Mouse (Mus musculus) liver, embryonic 12.5 days (tissue): ENCODE data around the gene Lhx8. TPM values are rescaled to one million over a fixed set of nuclear protein-coding genes. Genes with fewer than 3 reads are reported as not detected.

Experiments
- ATAC-seq: fragments of 200-750 bp; cut with Nextera tagmentation; 2 replicates; pipeline ENCODE4 v1.8.0; 2017; ENCODE audit warnings: moderate number of reproducible peaks, mild to moderate bottlenecking, moderate library complexity
- H3K27ac ChIP-seq: fragments of 300-500 bp; sonication (generic); 2 replicates; pipeline ENCODE4 v1.5.1; 2016; ENCODE audit warnings: mild to moderate bottlenecking
- H3K27me3 ChIP-seq: fragments of 300-500 bp; sonication (generic); replicated peaks from 2 replicates; pipeline ENCODE4 v1.6.1; 2016; ENCODE audit warnings: mild to moderate bottlenecking, moderate library complexity
- H3K36me3 ChIP-seq: fragments of 300-500 bp; sonication (generic); 2 replicates; pipeline ENCODE4 v1.6.1; 2016; ENCODE audit warnings: mild to moderate bottlenecking, moderate library complexity
- H3K4me1 ChIP-seq: fragments of 300-500 bp; sonication (generic); 2 replicates; pipeline ENCODE4 v1.6.1; 2016
- H3K4me2 ChIP-seq: fragments of 300-500 bp; sonication (generic); 2 replicates; pipeline ENCODE4 v1.6.1; 2016; ENCODE audit warnings: mild to moderate bottlenecking, moderate library complexity
- H3K4me3 ChIP-seq: fragments of 300-500 bp; sonication (generic); 2 replicates; pipeline ENCODE4 v1.5.1; 2016; ENCODE audit warnings: mild to moderate bottlenecking, moderate library complexity
- H3K9ac ChIP-seq: fragments of 300-500 bp; sonication (generic); 2 replicates; pipeline ENCODE4 v1.6.1; 2016; ENCODE audit warnings: mild to moderate bottlenecking, moderate library complexity
- H3K9me3 ChIP-seq: fragments of 300-500 bp; sonication (generic); replicated peaks from 2 replicates; pipeline ENCODE4 v1.6.1; 2016; ENCODE audit warnings: mild to moderate bottlenecking, moderate library complexity
- WGBS: fragments of 180-500 bp; shearing (Covaris S2); methylation state at CpG from one replicate; pipeline ENCODE4 v1.1.7; 2016; ENCODE audit not compliant: insufficient replicate concordance; 5-methylcytosine and 5-hydroxymethylcytosine counted together
- polyA plus RNA-seq: library from polyadenylated mRNA; unstranded; fragments of >200 nt; fragmentation: Nextera tagmentation; extraction: Ambion mirVana; gene quantifications from 2 replicates; pipeline ENCODE4 v1.2.1, GENCODE M21; 2016

The Lhx8 gene
- polyA plus RNA-seq, 1 experiment from 2014 or later: not detected

DNA sequence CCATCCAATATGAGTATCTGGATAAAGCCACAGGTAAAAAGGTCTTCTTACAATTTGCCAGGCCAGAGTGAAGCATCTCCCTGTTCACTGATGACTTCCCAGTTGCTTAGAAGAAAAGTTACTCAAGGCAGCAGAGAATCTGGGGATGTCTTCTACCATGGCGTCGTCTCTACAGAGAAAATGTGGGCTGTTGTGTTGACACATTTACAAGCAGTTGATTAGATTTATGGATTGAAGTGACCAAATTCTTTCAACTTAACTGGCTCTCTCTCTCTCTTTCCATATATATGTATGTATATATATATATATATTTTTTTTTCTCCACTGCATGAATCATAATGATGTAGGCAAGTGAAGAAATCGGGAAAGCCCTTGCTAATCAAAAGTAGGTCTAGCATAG lies 55.8 kb downstream of the Lhx8 start:
- no peak overlapping the region for H3K4me2 ChIP-seq
- ATAC-seq: no peak
- peaks cover 19% of the 10 kb centered on the region; the same call in 1 of the 2 replicates for H3K27me3 ChIP-seq
- no peak overlapping the region for H3K9ac ChIP-seq
- no peaks in the 10 kb centered on the region for H3K36me3 ChIP-seq
- no peak overlapping the region for H3K4me3 ChIP-seq
- H3K4me1 ChIP-seq: no peaks in the 10 kb centered on the region
- WGBS: 66% methylated on average over 3 of the region's 3 CpGs
- no peaks in the 10 kb centered on the region for H3K9me3 ChIP-seq
- H3K27ac ChIP-seq: no peak overlapping the region

DNA sequence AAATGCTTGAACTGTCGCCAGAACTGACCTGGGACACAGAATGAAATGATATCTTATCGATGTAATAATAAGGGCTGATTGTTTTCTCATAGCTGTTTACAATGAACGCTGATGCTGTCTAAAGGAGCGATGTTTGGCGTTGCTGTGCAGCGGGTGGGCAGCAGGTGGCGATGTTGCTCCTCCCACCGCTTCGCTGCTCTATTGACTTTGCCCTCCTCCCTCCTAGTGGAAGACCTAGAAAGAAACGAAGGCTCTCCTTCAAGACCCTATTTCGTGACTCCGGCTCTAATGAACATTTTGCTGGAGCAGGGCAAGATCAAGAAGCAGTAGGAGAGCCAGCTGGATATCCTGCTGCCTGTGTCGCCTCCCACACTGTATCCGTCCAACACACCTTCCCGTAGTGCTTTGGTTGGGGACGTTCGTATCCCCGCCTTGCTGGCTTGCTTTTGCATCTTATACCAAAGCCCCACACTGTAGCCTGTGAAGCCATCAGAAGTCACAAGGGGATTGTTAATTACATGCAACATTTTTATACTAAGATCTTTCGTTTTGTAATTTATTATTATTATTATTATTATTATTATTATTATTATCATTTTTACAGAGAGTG lies 60.6 kb downstream of the Lhx8 start:
- Histone ChIP-seq H3K4me2 (peak overlapping the region; percentile 31; the same call in 1 of the 2 replicates), H3K27me3 (peaks cover 5% of the 10 kb centered on the region; the same call in 1 of the 2 replicates), H3K9me3 (no peaks in the 10 kb centered on the region), H3K4me3 (no peak overlapping the region), H3K36me3 (no peaks in the 10 kb centered on the region), H3K4me1 (no peaks in the 10 kb centered on the region), H3K27ac (no peak overlapping the region), H3K9ac (no peak overlapping the region)
- ATAC-seq: 0 out of 2 replicates have a peak, but pooled peaks have one; percentile 15
- WGBS: 19% methylated on average over 19 of the region's 19 CpGs

DNA sequence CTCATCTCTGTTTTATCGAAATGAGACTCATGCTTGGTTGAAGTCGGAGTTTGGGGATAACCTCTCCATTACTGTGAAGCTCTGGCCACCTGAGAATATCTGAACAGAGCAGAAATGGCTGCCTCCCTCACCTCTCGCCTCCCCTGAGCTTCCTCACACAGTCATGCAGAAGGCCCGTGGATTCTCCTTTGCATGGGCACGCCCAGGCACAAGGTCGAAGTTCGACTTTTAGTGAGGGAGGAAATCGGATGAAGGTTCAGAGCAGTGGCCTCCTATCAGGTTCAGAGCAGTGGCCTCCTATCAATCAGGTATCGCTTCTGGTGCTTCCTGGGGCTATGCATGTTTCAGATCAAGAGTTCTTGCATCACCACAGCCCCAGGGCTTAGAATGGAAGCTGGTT lies 62.1 kb downstream of the Lhx8 start:
- ATAC-seq: no peak
- Histone ChIP-seq H3K27ac (no peak overlapping the region), H3K9ac (no peak overlapping the region), H3K36me3 (no peaks in the 10 kb centered on the region), H3K4me3 (no peak overlapping the region), H3K4me2 (no peak overlapping the region), H3K27me3 (peaks cover 7% of the 10 kb centered on the region; the same call in 1 of the 2 replicates), H3K4me1 (no peaks in the 10 kb centered on the region), H3K9me3 (no peaks in the 10 kb centered on the region)
- 53% methylated on average over 9 of the region's 9 CpGs for WGBS

DNA sequence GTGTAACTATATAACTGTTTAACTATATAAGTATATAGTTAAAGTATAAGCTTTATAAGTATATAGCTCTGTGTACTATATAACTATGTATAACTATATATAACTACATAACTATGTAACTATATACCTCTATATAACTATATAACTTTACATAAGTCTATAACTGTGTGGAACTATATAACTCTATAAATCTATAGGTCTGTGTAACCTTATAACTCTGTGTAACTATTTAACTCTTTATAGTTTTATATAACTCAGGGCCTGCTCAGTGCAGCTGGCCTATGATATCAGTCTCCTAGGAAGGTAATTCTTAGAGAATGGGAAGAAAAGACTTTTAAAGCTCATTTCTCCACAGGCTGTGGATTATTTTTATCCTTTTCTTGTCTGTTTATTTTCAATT lies 73.1 kb downstream of the Lhx8 start:
- no peaks in the 10 kb centered on the region for H3K4me1 ChIP-seq
- ATAC-seq: no peak
- no peak overlapping the region for H3K4me2 ChIP-seq
- no peak overlapping the region for H3K4me3 ChIP-seq
- H3K9me3 ChIP-seq: no peaks in the 10 kb centered on the region
- H3K36me3 ChIP-seq: no peaks in the 10 kb centered on the region
- no peaks in the 10 kb centered on the region for H3K27me3 ChIP-seq
- H3K9ac ChIP-seq: no peak overlapping the region
- no peak overlapping the region for H3K27ac ChIP-seq
